Mouse (Mus musculus) E14TG2a.4 (cell line): ENCODE results near the gene Mrps31.

Source experiments
- H3K27me3 ChIP-seq: 2 replicates; pipeline ENCODE4 v1.6.1; 2014; ENCODE audit warnings: low read length, control low read depth; ENCODE audit not compliant: insufficient read depth
- H3K36me3 ChIP-seq: 2 replicates; pipeline ENCODE4 v1.6.1; 2014; ENCODE audit warnings: low read length, control low read depth; ENCODE audit not compliant: insufficient read depth
- H3K4me1 ChIP-seq: replicated peaks from 2 replicates; pipeline ENCODE4 v1.6.1; 2014; ENCODE audit warnings: low read depth, low read length, control low read depth
- H3K4me3 ChIP-seq: replicated peaks from 2 replicates; pipeline ENCODE4 v1.5.1; 2014; ENCODE audit warnings: mild to moderate bottlenecking, low read length
- H3K9me3 ChIP-seq: 2 replicates; pipeline ENCODE4 v1.6.1; 2014; ENCODE audit warnings: low read length, control low read depth
- CTCF ChIP-seq: conservative IDR thresholded peaks from 2 replicates; pipeline ENCODE4 v1.5.1; 2014; ENCODE audit warnings: low read length
- NANOG ChIP-seq: IDR thresholded peaks from 2 replicates; pipeline ENCODE4 v1.6.1; 2014; ENCODE audit warnings: borderline replicate concordance, low read length, mixed read lengths
- POU5F1 ChIP-seq: IDR thresholded peaks from 2 replicates; pipeline ENCODE4 v1.6.1; 2014; ENCODE audit warnings: low read length, borderline replicate concordance

Gene Mrps31

GRCm38 (mm10) chr8:22411282-22411702 is at the start of gene Mrps31:
Gene Mrps31, plus strand, starts transcription at chr8:22411361.
- Histone ChIP-seq H3K4me1 (peaks cover 57% of the 10 kb centered on the region), H3K9me3 (no peaks in the 10 kb centered on the region), H3K4me3 (peak within 1 kb of the TSS; percentile 99), H3K36me3 (peaks cover 24% of the 10 kb centered on the region), H3K27me3 (peaks cover 2% of the 10 kb centered on the region; the same call in 1 of the 2 replicates)
- TF ChIP-seq POU5F1 (no peak; the same call in 1 of the 2 replicates), CTCF (no peak), NANOG (no peak)

- Histone ChIP-seq H3K4me1 (peaks cover 7% of the 10 kb centered on the region; the same call in 1 of the 2 replicates), H3K36me3 (peaks cover 68% of the 10 kb centered on the region), H3K4me3 (no peak overlapping the region), H3K9me3 (no peaks in the 10 kb centered on the region), H3K27me3 (no peaks in the 10 kb centered on the region)
- TF ChIP-seq POU5F1 (no peak), NANOG (no peak), CTCF (no peak)
Measured at GRCm38 (mm10) chr8:22376311-22376710, 34.9 kb upstream of the Mrps31 start.

GRCm38 (mm10) chr8:22376903-22377302 is 34.3 kb upstream of the Mrps31 start:
- H3K4me1 ChIP-seq: peaks cover 7% of the 10 kb centered on the region; the same call in 1 of the 2 replicates
- no peak overlapping the region for H3K4me3 ChIP-seq
- H3K36me3 ChIP-seq: peaks cover 71% of the 10 kb centered on the region
- TF ChIP-seq NANOG (no peak), CTCF (peak; percentile 57)
- no peaks in the 10 kb centered on the region for H3K9me3 ChIP-seq
- no peaks in the 10 kb centered on the region for H3K27me3 ChIP-seq

- Histone ChIP-seq H3K9me3 (no peaks in the 10 kb centered on the region), H3K4me3 (no peak overlapping the region), H3K4me1 (peaks cover 15% of the 10 kb centered on the region), H3K27me3 (no peaks in the 10 kb centered on the region), H3K36me3 (peaks cover 94% of the 10 kb centered on the region)
- no peak for TF ChIP-seq POU5F1
- TF ChIP-seq CTCF: no peak
- TF ChIP-seq NANOG: no peak
Measured at GRCm38 (mm10) chr8:22380934-22381333, 30.2 kb upstream of the Mrps31 start.

- Histone ChIP-seq H3K27me3 (no peaks in the 10 kb centered on the region), H3K9me3 (no peaks in the 10 kb centered on the region), H3K4me3 (no peak overlapping the region), H3K4me1 (peaks cover 11% of the 10 kb centered on the region), H3K36me3 (peaks cover 96% of the 10 kb centered on the region)
- TF ChIP-seq NANOG (no peak), CTCF (peak; percentile 16)
Measured at GRCm38 (mm10) chr8:22382824-22383595, 28.2 kb upstream of the Mrps31 start.

GRCm38 (mm10) chr8:22385158-22385557 is 26.0 kb upstream of the Mrps31 start:
- Histone ChIP-seq H3K4me3 (no peak overlapping the region), H3K36me3 (peaks cover 98% of the 10 kb centered on the region), H3K4me1 (peaks cover 11% of the 10 kb centered on the region), H3K27me3 (no peaks in the 10 kb centered on the region), H3K9me3 (no peaks in the 10 kb centered on the region)
- TF ChIP-seq NANOG (no peak), POU5F1 (no peak), CTCF (no peak)

- Histone ChIP-seq H3K9me3 (no peaks in the 10 kb centered on the region), H3K4me3 (no peak overlapping the region), H3K27me3 (no peaks in the 10 kb centered on the region), H3K4me1 (no peaks in the 10 kb centered on the region), H3K36me3 (peaks cover 93% of the 10 kb centered on the region)
- no peak for TF ChIP-seq POU5F1
- TF ChIP-seq NANOG: no peak
- no peak for TF ChIP-seq CTCF
Measured at GRCm38 (mm10) chr8:22389874-22390273, 21.3 kb upstream of the Mrps31 start.

- TF ChIP-seq NANOG (no peak), CTCF (no peak), POU5F1 (no peak)
- peaks cover 8% of the 10 kb centered on the region for H3K4me1 ChIP-seq
- H3K4me3 ChIP-seq: no peak overlapping the region
- H3K9me3 ChIP-seq: no peaks in the 10 kb centered on the region
- no peaks in the 10 kb centered on the region for H3K27me3 ChIP-seq
- peaks cover 94% of the 10 kb centered on the region for H3K36me3 ChIP-seq
Measured at GRCm38 (mm10) chr8:22390766-22391463, 20.2 kb upstream of the Mrps31 start.
